Mouse (Mus musculus) megakaryocyte, embryonic 14.5 days (primary cell): ENCODE data around the gene Rgs13. TPM values are rescaled to one million over a fixed set of nuclear protein-coding genes. Genes with fewer than 3 reads are reported as not detected.

Experiments
- H3K27me3 ChIP-seq: replicated peaks from 2 replicates; pipeline ENCODE3; 2012; ENCODE audit warnings: inconsistent platforms
- H3K36me3 ChIP-seq: replicated peaks from 2 replicates; pipeline ENCODE3; 2012; ENCODE audit warnings: low read length, inconsistent platforms, mixed read lengths
- H3K4me1 ChIP-seq: 2 replicates; pipeline ENCODE4 v1.6.1; 2012; ENCODE audit warnings: inconsistent platforms
- H3K4me3 ChIP-seq: replicated peaks from 2 replicates; pipeline ENCODE3; 2012; ENCODE audit warnings: moderate library complexity, mild to moderate bottlenecking, inconsistent platforms
- H3K9me3 ChIP-seq: 2 replicates; pipeline ENCODE4 v1.6.1; 2012; ENCODE audit warnings: inconsistent platforms
- FLI1 ChIP-seq: IDR thresholded peaks from 2 replicates; pipeline ENCODE4 v1.6.1; 2012; ENCODE audit warnings: low read length, inconsistent platforms, mixed read lengths
- GATA1 ChIP-seq: IDR thresholded peaks from 3 replicates; pipeline ENCODE4 v1.6.1; 2012; ENCODE audit warnings: mixed read lengths, low read length, inconsistent platforms, borderline replicate concordance
- polyA plus RNA-seq: library from polyadenylated mRNA; stranded (reverse); fragments of >175 nt; gene quantifications from 2 replicates; pipeline ENCODE4 v1.2.3, GENCODE M21; 2012; ENCODE audit warnings: low replicate concordance; ENCODE audit not compliant: insufficient read depth

The Rgs13 gene
- polyA plus RNA-seq = not detected in 2 replicates

DNA sequence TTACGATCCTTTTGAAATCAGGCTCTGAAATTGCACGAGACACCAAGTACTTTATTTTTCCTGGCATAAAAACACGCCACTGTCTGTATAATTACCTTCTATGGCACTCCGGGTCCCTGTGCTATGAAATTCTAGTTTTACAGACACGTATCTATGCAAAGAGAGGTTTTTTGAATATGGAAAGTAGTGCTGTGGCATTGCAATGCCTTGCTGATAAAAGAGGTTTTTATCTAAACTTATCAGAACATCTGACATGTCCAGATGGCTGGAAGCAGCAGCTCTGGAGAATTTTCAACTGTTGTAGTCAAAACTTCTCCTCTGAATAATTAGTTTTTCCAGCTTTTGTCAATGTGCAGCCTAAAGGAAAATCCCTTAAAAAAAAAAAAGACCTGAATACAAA, at the start of gene Rgs13:
TSS of gene Rgs13 (minus strand) at position 207 of the 400 bp plus-strand sequence.
- H3K4me1 ChIP-seq = no peaks in the 10 kb centered on the region
- no peak within 1 kb of the TSS for H3K4me3 ChIP-seq
- H3K27me3 ChIP-seq = no peaks in the 10 kb centered on the region
- H3K9me3 ChIP-seq = no peaks in the 10 kb centered on the region
- H3K36me3 ChIP-seq = no peaks in the 10 kb centered on the region
- no peak for TF ChIP-seq FLI1
- TF ChIP-seq GATA1 = no peak

DNA sequence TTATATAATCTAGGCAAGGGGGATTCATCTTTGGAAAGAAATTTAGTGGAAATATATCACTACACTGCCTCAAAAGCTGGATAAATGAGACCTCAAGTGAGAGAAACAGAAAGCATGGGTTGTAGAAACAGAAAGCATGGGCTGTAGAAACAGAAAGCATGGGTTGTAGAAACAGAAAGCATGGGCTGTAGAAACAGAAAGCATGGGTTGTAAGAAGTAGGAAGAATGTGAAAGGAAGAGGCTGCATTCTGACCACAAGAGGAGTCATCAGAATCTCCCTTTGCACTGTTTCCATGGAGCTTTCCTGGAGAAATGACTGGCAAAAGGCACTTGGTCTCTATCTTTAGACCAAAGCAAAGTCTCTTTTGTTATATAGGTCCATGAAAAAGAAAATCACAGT, 38.1 kb upstream of the Rgs13 start:
- TF ChIP-seq FLI1 (no peak), GATA1 (no peak)
- Histone ChIP-seq H3K4me1 (peaks cover 31% of the 10 kb centered on the region), H3K36me3 (peaks cover 2% of the 10 kb centered on the region), H3K9me3 (no peaks in the 10 kb centered on the region), H3K27me3 (no peaks in the 10 kb centered on the region), H3K4me3 (peak overlapping the region; percentile 70)

DNA sequence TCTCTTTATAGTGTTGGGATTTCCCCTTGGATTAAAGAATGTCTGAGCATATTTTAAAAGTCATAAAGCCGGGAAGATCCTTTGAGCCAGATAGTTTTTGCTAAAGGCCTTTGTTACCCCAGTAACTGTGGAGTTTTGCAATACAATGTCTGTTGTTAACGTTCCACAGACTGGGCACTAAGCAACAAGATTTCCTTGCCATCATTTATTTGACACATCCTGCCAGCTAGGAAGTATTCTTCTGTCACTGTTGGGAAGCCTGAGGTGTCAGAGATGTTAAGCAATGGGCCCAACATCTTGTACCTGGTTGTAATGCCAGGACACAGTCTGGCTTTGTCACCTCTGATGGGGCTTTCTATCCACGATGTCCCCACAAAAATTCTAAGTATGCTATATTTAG, 33.7 kb upstream of the Rgs13 start:
- H3K9me3 ChIP-seq = no peaks in the 10 kb centered on the region
- H3K27me3 ChIP-seq = no peaks in the 10 kb centered on the region
- no peak for TF ChIP-seq FLI1
- no peak for TF ChIP-seq GATA1
- no peaks in the 10 kb centered on the region for H3K36me3 ChIP-seq
- peaks cover 34% of the 10 kb centered on the region for H3K4me1 ChIP-seq
- no peak overlapping the region for H3K4me3 ChIP-seq

DNA sequence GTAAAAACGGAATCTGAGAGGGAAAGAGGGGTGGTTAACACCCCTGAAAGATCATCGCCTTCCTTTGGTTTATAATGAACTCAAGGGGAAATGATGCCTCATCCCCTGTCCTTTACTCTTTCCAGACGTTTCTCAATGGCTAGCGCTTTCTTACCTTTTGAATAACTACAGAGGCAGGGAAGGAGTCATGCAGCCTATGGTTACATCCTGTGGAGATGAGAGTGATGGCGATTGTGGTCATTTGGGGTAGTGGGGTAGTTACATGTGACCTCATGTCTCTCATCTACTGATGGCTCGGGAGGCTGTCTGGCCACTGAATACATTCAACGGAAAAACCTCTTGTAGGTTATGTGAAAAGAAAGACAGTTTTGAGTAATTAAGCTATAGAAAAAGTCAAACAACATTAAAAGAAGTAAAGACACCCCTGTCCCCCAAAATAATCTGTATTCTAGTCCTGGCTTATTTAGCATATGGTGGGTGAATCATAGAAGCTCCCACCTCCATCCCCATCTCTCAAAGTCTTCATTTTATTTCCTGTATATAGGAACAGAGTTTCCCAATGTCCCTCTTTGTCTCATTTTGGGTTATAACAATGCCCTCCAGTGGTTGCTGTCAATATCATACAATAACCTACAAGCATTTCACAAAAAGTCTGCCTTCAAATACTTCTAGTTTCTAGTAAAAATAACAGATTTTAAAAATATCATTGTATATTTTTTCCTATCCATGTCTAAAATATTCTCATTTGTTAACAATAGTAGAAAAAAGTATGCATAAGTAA, 29.3 kb upstream of the Rgs13 start:
- peaks cover 31% of the 10 kb centered on the region for H3K4me1 ChIP-seq
- TF ChIP-seq GATA1 (no peak), FLI1 (no peak)
- no peaks in the 10 kb centered on the region for H3K9me3 ChIP-seq
- no peaks in the 10 kb centered on the region for H3K27me3 ChIP-seq
- peak overlapping the region; percentile 50 for H3K4me3 ChIP-seq
- H3K36me3 ChIP-seq = no peaks in the 10 kb centered on the region

DNA sequence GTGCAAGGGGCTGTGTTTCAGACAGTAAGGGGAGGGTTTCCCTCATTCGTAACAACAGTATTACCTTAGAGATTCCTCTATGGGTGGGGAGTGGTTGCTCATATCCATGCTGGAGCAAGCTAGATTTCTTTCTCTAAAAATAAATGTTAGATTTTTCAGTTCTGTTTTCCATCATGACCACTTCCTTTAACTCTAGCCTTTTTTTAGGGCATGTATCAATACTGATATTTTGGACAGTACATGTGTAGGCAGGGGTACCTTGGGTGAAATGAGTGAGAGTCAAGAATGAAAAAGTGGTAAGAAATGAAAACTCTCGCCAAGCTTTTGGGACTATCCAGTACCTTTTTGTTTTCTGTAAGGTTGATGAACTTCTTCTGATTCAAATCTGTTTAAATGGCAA, 27.6 kb upstream of the Rgs13 start:
- peaks cover 40% of the 10 kb centered on the region for H3K4me1 ChIP-seq
- H3K27me3 ChIP-seq = no peaks in the 10 kb centered on the region
- no peak for TF ChIP-seq FLI1
- no peak for TF ChIP-seq GATA1
- no peaks in the 10 kb centered on the region for H3K9me3 ChIP-seq
- H3K36me3 ChIP-seq = no peaks in the 10 kb centered on the region
- H3K4me3 ChIP-seq = no peak overlapping the region

DNA sequence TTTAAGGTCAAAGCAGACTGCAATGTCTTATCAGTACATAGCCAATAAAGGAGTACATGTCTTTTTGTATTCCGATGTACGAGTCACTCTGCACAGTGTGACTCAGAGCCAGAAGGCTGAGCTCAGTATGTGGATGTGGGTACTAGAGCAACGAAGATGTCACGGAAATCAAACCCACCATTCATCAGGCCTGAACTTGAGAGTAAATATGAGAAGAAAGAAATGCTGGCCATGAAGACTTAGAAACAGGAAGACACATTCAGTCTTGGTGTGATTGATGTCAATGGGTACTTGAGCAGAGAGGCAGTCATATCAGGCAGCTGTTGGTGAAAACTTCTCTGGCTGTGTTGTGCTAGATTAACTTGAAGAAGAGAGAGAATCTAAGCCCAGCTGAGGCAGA, 25.8 kb upstream of the Rgs13 start:
- H3K27me3 ChIP-seq = no peaks in the 10 kb centered on the region
- peaks cover 58% of the 10 kb centered on the region for H3K4me1 ChIP-seq
- no peak overlapping the region for H3K4me3 ChIP-seq
- no peaks in the 10 kb centered on the region for H3K36me3 ChIP-seq
- TF ChIP-seq FLI1 (no peak), GATA1 (no peak)
- no peaks in the 10 kb centered on the region for H3K9me3 ChIP-seq

DNA sequence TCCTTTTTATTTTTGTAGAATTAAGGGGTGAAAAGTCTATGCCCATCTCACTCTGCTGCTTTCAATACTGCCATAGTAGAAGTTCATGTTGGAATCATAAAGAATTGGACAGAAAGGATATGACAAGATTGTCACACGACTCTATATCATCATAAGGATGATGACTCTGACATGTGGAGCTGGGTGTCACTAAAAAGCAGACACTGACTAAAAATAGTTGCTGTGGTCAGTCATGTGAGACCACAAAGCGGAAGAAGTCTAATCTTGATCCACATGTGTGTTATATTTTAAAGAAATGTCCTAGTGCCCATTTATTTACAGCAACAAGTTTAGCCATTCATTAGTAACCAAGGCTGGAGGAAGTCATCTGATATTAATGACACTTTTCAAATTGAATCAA, 23.3 kb upstream of the Rgs13 start:
- no peaks in the 10 kb centered on the region for H3K9me3 ChIP-seq
- no peaks in the 10 kb centered on the region for H3K36me3 ChIP-seq
- TF ChIP-seq FLI1 = no peak
- TF ChIP-seq GATA1 = peak; percentile 76; the same call in 1 of the 3 replicates
- H3K4me3 ChIP-seq = peak overlapping the region; percentile 7
- H3K27me3 ChIP-seq = no peaks in the 10 kb centered on the region
- H3K4me1 ChIP-seq = peaks cover 50% of the 10 kb centered on the region

DNA sequence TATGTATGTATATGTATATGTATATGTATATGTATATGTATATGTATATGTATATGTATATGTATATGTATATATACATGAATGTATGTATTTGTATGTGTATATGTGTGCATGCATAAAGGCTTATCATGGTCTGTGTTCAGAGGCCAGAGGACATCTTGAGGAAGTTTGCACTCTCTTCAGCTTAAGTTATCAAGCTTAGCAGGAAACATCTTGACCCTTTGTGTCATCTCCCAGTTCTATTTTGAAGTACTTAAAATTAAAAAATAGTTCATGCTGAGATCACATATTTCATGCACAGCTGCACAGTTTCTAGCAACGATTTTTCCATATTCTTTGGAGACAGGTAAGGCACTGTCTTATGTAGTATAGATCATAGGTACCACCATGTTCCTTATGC, 22.4 kb upstream of the Rgs13 start:
- Histone ChIP-seq H3K9me3 (no peaks in the 10 kb centered on the region), H3K27me3 (no peaks in the 10 kb centered on the region), H3K4me3 (no peak overlapping the region), H3K4me1 (peaks cover 47% of the 10 kb centered on the region), H3K36me3 (no peaks in the 10 kb centered on the region)
- TF ChIP-seq FLI1 (no peak), GATA1 (no peak)

DNA sequence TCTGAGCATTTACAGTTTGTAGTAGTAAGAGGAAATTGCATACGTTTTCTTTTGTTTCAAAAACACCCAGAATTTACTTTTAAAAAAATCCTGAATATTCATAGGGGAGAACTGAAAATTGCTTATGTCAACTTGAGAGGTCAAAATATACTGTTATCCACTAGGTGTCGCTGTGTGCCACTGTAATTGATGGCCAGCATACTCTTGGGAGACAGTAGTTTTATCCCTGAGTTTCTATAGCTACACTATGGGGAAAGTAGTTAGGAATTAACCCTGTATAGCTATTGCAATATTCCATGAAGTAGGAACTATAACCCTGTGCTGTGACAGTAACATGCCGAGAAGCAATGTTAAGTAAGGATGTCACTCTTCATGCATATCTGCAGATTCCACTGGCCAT, 20.5 kb upstream of the Rgs13 start:
- peaks cover 35% of the 10 kb centered on the region for H3K4me1 ChIP-seq

DNA sequence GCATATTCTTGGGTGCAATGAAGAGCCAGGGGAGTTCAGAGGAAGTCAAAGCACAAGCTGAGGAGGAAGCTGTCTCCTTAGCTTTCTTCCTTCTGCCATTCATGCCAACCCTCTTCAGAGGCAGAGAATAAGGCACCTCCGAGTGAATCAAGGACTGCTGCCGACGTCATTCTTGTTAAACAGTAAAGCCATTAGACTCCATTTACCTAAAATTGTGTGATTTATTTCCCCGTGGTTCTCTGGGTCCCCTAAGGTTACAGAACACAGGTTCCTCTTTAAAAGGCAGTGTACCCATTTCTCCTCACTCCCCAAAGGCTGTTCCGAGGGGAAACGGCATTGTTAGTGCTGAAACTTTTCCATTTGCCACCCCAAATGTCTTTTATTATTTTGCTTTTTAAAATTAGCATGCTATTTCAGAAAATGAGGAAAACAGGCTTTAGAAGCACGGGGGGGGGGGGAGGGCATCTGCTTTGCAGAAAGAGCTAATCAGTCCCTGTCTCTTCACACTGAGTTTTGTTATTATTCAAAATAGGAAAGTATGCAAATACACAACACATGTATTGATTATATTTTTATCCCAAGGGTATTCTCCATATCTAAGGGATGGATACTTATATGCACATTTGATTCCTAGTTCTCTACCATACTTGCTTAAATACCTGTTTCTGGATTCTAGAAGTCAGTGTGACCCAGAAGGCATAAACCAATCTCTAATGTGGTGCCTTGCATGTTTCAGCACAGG, 9.7 kb upstream of the Rgs13 start:
- H3K4me3 ChIP-seq = no peak overlapping the region
- no peak for TF ChIP-seq GATA1
- no peak for TF ChIP-seq FLI1
- no peaks in the 10 kb centered on the region for H3K27me3 ChIP-seq
- no peaks in the 10 kb centered on the region for H3K9me3 ChIP-seq
- H3K36me3 ChIP-seq = no peaks in the 10 kb centered on the region
- peaks cover 21% of the 10 kb centered on the region for H3K4me1 ChIP-seq

More for the DNA sequence above, 20.5 kb upstream of the Rgs13 start:
- H3K27me3 ChIP-seq = no peaks in the 10 kb centered on the region
- no peak for TF ChIP-seq GATA1
- H3K36me3 ChIP-seq = no peaks in the 10 kb centered on the region
- no peak overlapping the region for H3K4me3 ChIP-seq
- H3K9me3 ChIP-seq = no peaks in the 10 kb centered on the region
